Mouse (Mus musculus): ENCODE data around the gene Rnf166. TPM values are rescaled to one million over a fixed set of nuclear protein-coding genes. Genes with fewer than 3 reads are reported as not detected.

The Rnf166 gene
- polyA plus RNA-seq, 1 experiment from 2014 or later: 31.0 TPM

Small RNAs within 50 kb of the gene (microRNA-seq; reads per million reads assigned to microRNA genes)
- gene Gm24366: not detected

Other genes with a start within 250 kb of the Rnf166 start
- 0.82 and 0.88 TPM in 2 replicates for gene Zfpm1, start 193.9 kb downstream of the Rnf166 start, polyA plus RNA-seq (2016; fragmentation: Nextera tagmentation; extraction: Ambion mirVana)
- gene Trhr2, start 115.3 kb downstream of the Rnf166 start, polyA plus RNA-seq (2016; fragmentation: Nextera tagmentation; extraction: Ambion mirVana): not detected in 2 replicates
- gene Zc3h18, start 99.5 kb downstream of the Rnf166 start, polyA plus RNA-seq (2016; fragmentation: Nextera tagmentation; extraction: Ambion mirVana): 73.2 and 81.1 TPM in 2 replicates
- 0.21 TPM in 1 of 2 replicates, not detected in the other for gene Il17c, start 54.0 kb downstream of the Rnf166 start, polyA plus RNA-seq (2016; fragmentation: Nextera tagmentation; extraction: Ambion mirVana)
- gene Cyba, start 43.1 kb downstream of the Rnf166 start, polyA plus RNA-seq (2016; fragmentation: Nextera tagmentation; extraction: Ambion mirVana): 70.0 and 75.7 TPM in 2 replicates
- gene Mvd, start 32.6 kb downstream of the Rnf166 start, polyA plus RNA-seq (2016; fragmentation: Nextera tagmentation; extraction: Ambion mirVana): 52.1 and 54.2 TPM in 2 replicates
- 0.18 and 0.22 TPM in 2 replicates for gene Snai3, start 15.3 kb downstream of the Rnf166 start, polyA plus RNA-seq (2016; fragmentation: Nextera tagmentation; extraction: Ambion mirVana)
- gene Ctu2, start 79 bp upstream of the Rnf166 start, polyA plus RNA-seq (2016; fragmentation: Nextera tagmentation; extraction: Ambion mirVana): 84.7 and 89.1 TPM in 2 replicates
- 6.1 and 8.8 TPM in 2 replicates for gene Piezo1, start 75.3 kb upstream of the Rnf166 start, polyA plus RNA-seq (2016; fragmentation: Nextera tagmentation; extraction: Ambion mirVana)
- 73.2 and 79.8 TPM in 2 replicates for gene Cdt1, start 92.0 kb upstream of the Rnf166 start, polyA plus RNA-seq (2016; fragmentation: Nextera tagmentation; extraction: Ambion mirVana)
- gene Aprt, start 100.8 kb upstream of the Rnf166 start, polyA plus RNA-seq (2016; fragmentation: Nextera tagmentation; extraction: Ambion mirVana): 313 and 321 TPM in 2 replicates
- 4.6 and 5.5 TPM in 2 replicates for gene Galns, start 135.4 kb upstream of the Rnf166 start, polyA plus RNA-seq (2016; fragmentation: Nextera tagmentation; extraction: Ambion mirVana)
- 41.0 and 44.1 TPM in 2 replicates for gene Trappc2l, start 135.6 kb upstream of the Rnf166 start, polyA plus RNA-seq (2016; fragmentation: Nextera tagmentation; extraction: Ambion mirVana)
- gene Pabpn1l, start 146.7 kb upstream of the Rnf166 start, polyA plus RNA-seq (2016; fragmentation: Nextera tagmentation; extraction: Ambion mirVana): not detected in 2 replicates
- 1.6 and 2.4 TPM in 2 replicates for gene Cbfa2t3, start 223.0 kb upstream of the Rnf166 start, polyA plus RNA-seq (2016; fragmentation: Nextera tagmentation; extraction: Ambion mirVana)